Mouse (Mus musculus) kidney, adult 18-20 months (tissue): Measurements from ENCODE around the gene Uvrag.

Experiments used
- DNase-seq: peaks from one replicate; pipeline ENCODE4 v3.0.0; 2021

The Uvrag gene

DNA sequence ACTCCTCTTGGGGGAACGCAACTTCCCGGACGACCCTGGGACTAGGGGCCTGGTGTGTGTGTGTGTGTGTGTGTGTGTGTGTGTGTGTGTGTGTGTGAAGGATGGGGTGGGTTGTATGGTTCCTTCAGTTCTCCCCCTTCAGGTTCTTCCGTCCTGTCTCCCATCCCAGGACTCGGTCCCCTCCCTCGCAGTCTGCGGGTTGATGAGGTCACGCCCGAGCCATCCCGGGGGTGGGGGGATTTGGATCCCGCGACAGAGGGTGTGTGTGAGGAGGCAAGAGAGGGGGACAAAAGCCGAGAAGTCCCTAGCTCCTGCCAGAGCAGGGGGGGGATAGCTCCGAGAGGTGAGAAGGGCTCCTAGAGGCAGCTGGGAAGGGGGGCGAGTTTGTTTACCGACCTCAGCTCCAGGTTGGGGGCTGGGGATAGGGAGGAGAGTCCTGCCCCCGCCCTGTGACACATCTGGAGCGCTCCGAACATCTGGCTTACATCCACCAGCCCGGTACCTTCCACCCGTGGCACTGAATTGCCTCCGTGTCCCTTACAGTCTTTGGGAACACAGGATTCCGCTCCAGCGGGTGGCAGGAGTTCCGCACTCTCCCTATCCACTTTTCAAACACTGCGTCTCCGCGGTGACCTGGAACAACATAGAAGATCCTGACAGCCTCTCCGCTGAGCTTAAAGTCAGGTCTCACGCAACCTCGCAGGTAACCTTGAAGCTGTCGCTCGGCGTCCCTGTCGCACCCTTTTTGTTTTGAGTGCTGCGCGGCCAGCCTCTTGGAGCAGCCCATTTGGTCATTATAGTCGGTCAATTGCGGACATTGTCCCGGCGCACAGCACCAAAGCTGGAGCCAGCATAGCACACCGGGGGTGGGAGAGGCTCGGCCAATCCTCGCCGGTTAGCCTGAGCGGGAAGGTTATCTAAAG, 305.2 kb downstream of the Uvrag start:
- DNase-seq: peak; percentile 34
